Mouse (Mus musculus) lung, adult 2 months (tissue): ENCODE measurements around the gene Gpam.

ENCODE experiments used
- CTCF ChIP-seq: fragments of 200-500 bp; IDR thresholded peaks from 2 replicates; pipeline ENCODE4 v1.5.1; 2011; ENCODE audit warnings: mild to moderate bottlenecking, low read length, control low read depth; ENCODE audit not compliant: insufficient read depth
- POLR2A ChIP-seq: fragments of 200-500 bp; IDR thresholded peaks from 2 replicates; pipeline ENCODE4 v1.6.1; 2011; ENCODE audit warnings: low read depth, mild to moderate bottlenecking, control low read depth, low read length, borderline replicate concordance; ENCODE audit errors: extremely low read depth

DNA sequence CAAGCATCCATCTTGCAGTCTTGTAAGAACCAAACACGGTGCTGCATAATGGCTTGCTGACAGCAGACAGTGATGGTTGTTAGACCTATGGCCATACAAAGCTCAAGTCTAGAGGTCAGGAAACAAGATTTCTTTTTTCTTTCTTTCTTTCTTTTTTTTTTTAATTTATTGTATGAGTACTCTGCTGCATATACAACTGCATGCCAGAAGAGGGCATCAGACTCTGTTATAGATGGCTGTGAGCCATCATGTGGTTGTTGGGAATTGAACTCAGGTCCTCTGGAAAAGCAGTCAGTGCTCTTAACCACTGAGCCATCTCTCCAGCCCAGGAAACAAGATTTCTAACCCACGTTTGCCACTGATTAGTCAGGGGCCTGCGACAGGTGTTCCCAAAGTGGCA, 54.0 kb downstream of the Gpam start:
- no peak for TF ChIP-seq POLR2A
- TF ChIP-seq CTCF, result no peak
